Mouse (Mus musculus) neural tube, embryonic 14.5 days (tissue): Measurements from ENCODE around the gene Ciart. TPM values are rescaled to one million over a fixed set of nuclear protein-coding genes. Genes with fewer than 3 reads are reported as not detected.
A peak's percentile ranks its signal among the peaks of the same experiment; 100 is the strongest.

Source experiments
- ATAC-seq: fragments of 200-750 bp; cut with Nextera tagmentation; 2 replicates; pipeline ENCODE4 v1.8.0; 2017; ENCODE audit warnings: low read depth, mild to moderate bottlenecking, moderate TSS enrichment, moderate library complexity
- H3K27ac ChIP-seq: fragments of 300-500 bp; sonication (generic); 2 replicates; pipeline ENCODE4 v1.5.1; 2014; ENCODE audit warnings: low read depth, mild to moderate bottlenecking, control low read depth, low read length, moderate library complexity, mixed read lengths
- H3K27me3 ChIP-seq: fragments of 300-500 bp; sonication (generic); 2 replicates; pipeline ENCODE4 v1.6.1; 2014; ENCODE audit warnings: low read length; ENCODE audit not compliant: control insufficient read depth, insufficient read depth
- H3K36me3 ChIP-seq: fragments of 300-500 bp; sonication (generic); 2 replicates; pipeline ENCODE4 v1.6.1; 2014; ENCODE audit warnings: low read length, mixed read lengths; ENCODE audit not compliant: control insufficient read depth, insufficient read depth
- H3K4me1 ChIP-seq: fragments of 300-500 bp; sonication (generic); 2 replicates; pipeline ENCODE4 v1.6.1; 2014; ENCODE audit warnings: low read length; ENCODE audit not compliant: control insufficient read depth, insufficient read depth
- H3K4me2 ChIP-seq: fragments of 300-500 bp; sonication (generic); 2 replicates; pipeline ENCODE4 v1.6.1; 2014; ENCODE audit warnings: mild to moderate bottlenecking, low read depth, low read length, control low read depth
- H3K4me3 ChIP-seq: fragments of 300-500 bp; sonication (generic); 2 replicates; pipeline ENCODE4 v1.5.1; 2014; ENCODE audit warnings: low read depth, low read length, control low read depth, mixed read lengths
- H3K9ac ChIP-seq: fragments of 300-500 bp; sonication (generic); replicated peaks from 2 replicates; pipeline ENCODE4 v1.6.1; 2014; ENCODE audit warnings: low read depth, mild to moderate bottlenecking, control low read depth, low read length, mixed read lengths
- H3K9me3 ChIP-seq: fragments of 300-500 bp; sonication (generic); 2 replicates; pipeline ENCODE4 v1.6.1; 2016; ENCODE audit warnings: low read length; ENCODE audit not compliant: control insufficient read depth
- WGBS: fragments of 180-500 bp; shearing (Covaris S2); extraction: QIAGEN DNeasy Blood & Tissue Kit; methylation state at CpG from one replicate; pipeline ENCODE4 v1.1.7; 2014; 5-methylcytosine and 5-hydroxymethylcytosine counted together
- polyA plus RNA-seq: library from polyadenylated mRNA; unstranded; fragments of >200 nt; fragmentation: Nextera tagmentation; extraction: Ambion mirVana; gene quantifications from 2 replicates; pipeline ENCODE4 v1.2.1, GENCODE M21; 2014

Gene Ciart
- polyA plus RNA-seq, 1 experiment from 2014 or later, result 3.3 TPM

DNA sequence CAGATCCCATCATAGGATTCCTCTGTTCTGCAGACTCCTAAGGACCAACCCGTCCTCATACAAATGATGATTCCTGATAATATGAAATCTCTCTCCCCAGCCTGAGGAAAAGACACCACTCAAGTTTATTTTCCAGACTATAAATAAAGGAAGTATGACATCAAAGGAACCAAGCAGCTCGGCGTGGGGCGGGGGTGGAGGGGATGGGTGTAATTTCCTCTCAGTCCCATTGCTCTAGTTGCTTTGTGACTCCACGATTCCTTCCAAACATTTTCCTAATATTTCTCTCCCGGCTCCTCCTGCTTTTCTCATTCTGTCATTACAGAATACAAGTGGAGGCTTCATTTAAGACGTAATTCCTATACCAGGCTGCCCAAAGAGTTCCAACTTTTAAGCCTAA is 11.1 kb upstream of the Ciart start:
- WGBS, result 13% methylated on average over 7 of the region's 7 CpGs
- peaks cover 9% of the 10 kb centered on the region for H3K4me1 ChIP-seq
- peak overlapping the region; percentile 56 for H3K4me2 ChIP-seq
- H3K27ac ChIP-seq, result peak overlapping the region; percentile 55; the same call in 1 of the 2 replicates
- ATAC-seq, result peak; percentile 4; the same call in 1 of the 2 replicates
- no peaks in the 10 kb centered on the region for H3K36me3 ChIP-seq
- H3K9ac ChIP-seq, result peak overlapping the region; percentile 32; the same call in 1 of the 2 replicates
- H3K9me3 ChIP-seq, result no peaks in the 10 kb centered on the region
- H3K4me3 ChIP-seq, result peak overlapping the region; percentile 62
- H3K27me3 ChIP-seq, result no peaks in the 10 kb centered on the region

DNA sequence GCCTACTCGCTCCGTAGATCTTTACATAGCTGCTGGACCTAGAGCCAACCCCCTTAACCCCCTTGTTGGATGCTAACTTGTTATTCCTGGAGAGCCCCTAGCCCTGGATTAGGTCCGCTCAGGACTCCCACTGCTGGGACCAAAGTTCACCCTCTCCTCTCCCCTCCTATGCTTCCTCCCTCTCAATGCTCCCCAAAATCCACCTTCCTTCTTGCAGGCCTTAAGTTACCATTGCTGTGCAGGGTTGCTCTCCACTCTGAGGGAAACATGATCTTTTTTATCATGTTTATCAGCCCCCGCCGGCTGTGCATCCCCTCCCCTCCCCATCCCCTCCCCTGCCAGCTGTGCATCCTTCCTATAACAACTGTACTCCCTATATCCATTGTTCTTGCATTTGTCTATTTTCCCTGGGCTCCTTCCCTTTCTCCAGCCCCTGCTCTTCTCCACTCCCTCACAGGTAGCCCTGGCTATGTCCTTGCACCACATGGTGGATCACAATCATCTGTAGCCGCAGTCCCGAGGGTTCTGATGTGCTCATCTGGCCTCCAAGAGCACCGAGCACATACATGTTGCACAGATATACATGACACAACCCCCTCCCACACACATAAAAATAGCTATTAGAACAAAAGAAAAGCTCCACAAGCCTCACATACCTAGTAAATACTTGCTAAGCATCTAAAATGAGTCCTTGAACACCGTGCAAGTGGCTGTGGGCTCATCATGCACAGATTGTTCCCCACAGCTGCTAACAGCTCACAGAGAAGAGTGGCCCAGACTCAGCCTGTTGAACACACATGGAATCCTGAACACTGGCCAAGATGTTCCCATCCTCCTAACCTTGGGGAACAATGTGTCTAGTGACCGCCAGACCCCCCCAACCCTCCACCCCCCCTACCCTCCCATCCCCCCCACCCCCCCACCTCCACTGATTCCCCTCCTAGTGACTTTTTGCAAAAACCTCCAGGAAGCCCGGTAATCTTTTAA is 10.3 kb upstream of the Ciart start:
- H3K27me3 ChIP-seq, result no peaks in the 10 kb centered on the region
- no peaks in the 10 kb centered on the region for H3K36me3 ChIP-seq
- H3K9ac ChIP-seq, result peak overlapping the region; percentile 32; the same call in 1 of the 2 replicates
- H3K4me3 ChIP-seq, result peak overlapping the region; percentile 9; the same call in 1 of the 2 replicates
- H3K4me2 ChIP-seq, result peak overlapping the region; percentile 27; the same call in 1 of the 2 replicates
- ATAC-seq, result no peak
- H3K4me1 ChIP-seq, result peaks cover 9% of the 10 kb centered on the region
- WGBS, result 29% methylated on average over 11 of the region's 11 CpGs
- peak overlapping the region; percentile 55; the same call in 1 of the 2 replicates for H3K27ac ChIP-seq
- H3K9me3 ChIP-seq, result no peaks in the 10 kb centered on the region

DNA sequence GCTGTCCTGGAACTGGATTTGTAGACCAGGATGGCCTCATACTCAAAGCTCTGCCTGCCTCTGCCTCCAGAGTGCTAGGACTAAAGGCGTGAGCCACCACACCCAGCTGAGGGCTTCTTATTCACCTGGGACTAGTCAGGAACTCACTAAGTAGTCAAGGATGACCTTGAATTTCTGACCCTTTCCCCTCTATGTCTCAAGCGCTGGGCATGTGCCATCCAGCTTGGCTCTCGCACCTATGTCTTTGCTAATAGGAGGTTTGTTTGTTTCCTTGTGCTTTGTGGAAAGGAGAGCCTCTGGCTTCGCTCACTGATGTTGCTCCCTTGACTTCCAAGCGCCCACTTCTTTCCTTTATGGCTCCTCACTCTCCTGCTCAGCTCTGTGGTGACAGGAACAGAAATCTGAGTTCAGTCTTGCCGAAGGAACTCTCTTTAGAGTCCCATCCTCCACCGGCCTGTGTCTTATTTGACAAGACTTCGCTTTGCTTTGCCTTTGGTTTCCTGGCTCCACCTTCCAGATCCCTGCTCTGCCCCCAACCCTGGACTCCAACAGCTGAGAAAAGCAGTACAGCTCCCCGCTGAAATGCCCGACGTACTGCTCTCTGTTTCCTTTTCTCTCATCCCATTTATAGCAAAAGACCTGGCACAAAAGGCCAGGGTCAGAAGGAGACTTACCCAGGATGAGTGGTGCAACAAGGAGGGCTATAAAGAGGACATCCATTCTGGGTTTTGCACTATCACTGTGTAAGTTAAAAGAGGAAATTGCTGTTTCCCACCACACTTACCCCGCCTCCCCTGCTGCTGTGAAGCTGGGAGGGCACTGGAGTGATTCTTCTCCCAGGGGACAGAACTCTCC is 9.4 kb upstream of the Ciart start, which contains the start of gene BC028528:
TSS of gene BC028528 (minus strand) at position 795 of the 855 bp plus-strand sequence.
- Histone ChIP-seq H3K27me3 (no peaks in the 10 kb centered on the region), H3K4me2 (peak within 1 kb of the TSS; percentile 27; the same call in 1 of the 2 replicates), H3K4me3 (peak within 1 kb of the TSS; percentile 9; the same call in 1 of the 2 replicates), H3K4me1 (peaks cover 9% of the 10 kb centered on the region), H3K9me3 (no peaks in the 10 kb centered on the region), H3K36me3 (no peaks in the 10 kb centered on the region), H3K9ac (peak within 1 kb of the TSS; percentile 32; the same call in 1 of the 2 replicates), H3K27ac (peak within 1 kb of the TSS; percentile 55)
- no peak for ATAC-seq
- WGBS, result 22% methylated on average over 12 of the region's 12 CpGs

DNA sequence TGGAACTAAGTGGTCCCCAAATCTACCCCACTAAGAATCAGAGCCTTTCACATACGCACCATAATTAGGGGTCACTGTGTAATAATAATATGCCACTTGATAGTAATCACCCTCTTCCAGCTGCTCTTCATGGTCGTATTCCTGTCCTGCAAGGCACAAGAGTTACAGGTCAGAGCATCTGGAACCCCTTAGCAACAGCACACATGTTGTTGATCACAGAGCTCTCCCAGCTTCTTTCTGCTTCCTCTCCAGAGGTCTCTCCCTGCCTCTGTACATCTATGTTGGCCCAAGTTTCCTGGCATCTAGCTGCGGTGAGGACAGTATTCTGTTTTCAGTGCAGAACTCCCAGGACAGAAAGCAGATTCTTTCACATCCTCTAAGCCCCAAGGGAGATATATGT is 7.6 kb upstream of the Ciart start:
- ATAC-seq, result no peak
- 83% methylated on average over 3 of the region's 3 CpGs for WGBS
- no peak overlapping the region for H3K27ac ChIP-seq
- H3K9me3 ChIP-seq, result no peaks in the 10 kb centered on the region
- H3K4me2 ChIP-seq, result no peak overlapping the region
- H3K27me3 ChIP-seq, result no peaks in the 10 kb centered on the region
- H3K9ac ChIP-seq, result no peak overlapping the region
- no peaks in the 10 kb centered on the region for H3K36me3 ChIP-seq
- H3K4me1 ChIP-seq, result 0 out of 2 replicates have a peak, but pooled peaks cover 4% of the 10 kb centered on the region
- H3K4me3 ChIP-seq, result no peak overlapping the region

DNA sequence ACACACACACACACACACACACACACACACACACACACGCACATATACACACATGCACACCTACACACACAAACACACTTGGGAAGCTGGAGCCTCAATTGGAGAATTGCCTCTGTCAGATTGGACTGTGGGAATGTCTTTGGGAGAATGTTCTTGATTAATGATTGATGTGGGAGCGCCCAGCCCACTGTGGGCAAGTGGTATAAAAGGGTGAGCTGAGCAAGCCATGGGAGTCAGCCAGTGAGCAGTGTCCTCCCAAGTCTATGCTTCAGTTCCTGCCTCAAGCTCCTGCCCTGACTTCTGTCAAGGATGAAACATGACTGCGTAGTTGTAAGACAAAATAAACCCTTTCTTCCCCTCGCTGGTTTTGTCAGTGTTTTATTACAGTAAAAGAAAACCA is 5.5 kb upstream of the Ciart start:
- no peak overlapping the region for H3K9ac ChIP-seq
- H3K36me3 ChIP-seq, result no peaks in the 10 kb centered on the region
- 68% methylated on average over 4 of the region's 4 CpGs for WGBS
- H3K27ac ChIP-seq, result no peak overlapping the region
- no peak overlapping the region for H3K4me2 ChIP-seq
- ATAC-seq, result no peak
- H3K27me3 ChIP-seq, result no peaks in the 10 kb centered on the region
- no peaks in the 10 kb centered on the region for H3K9me3 ChIP-seq
- no peak overlapping the region for H3K4me3 ChIP-seq
- peaks cover 3% of the 10 kb centered on the region; the same call in 1 of the 2 replicates for H3K4me1 ChIP-seq

DNA sequence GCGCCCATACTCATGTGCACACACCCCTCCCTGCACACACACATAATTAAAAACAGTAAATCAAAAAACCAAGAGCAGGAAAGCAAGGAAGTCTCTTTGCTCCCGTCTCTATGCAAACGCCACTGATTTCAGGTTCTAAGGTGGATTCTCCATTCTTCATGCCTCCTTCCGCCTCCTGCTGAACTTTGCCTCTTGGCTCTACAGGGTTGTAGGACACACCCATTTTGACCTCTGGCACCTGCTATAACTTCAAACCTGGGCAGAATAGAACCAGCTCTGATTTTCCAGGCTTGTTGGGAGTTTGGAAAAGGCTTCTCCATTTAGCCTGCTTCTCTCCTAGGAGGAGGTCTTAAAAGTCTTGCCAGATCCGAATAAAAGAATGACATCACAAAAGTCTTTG is 2.3 kb upstream of the Ciart start:
- no peak overlapping the region for H3K4me3 ChIP-seq
- no peak overlapping the region for H3K4me2 ChIP-seq
- H3K9ac ChIP-seq, result no peak overlapping the region
- no peaks in the 10 kb centered on the region for H3K9me3 ChIP-seq
- no peak overlapping the region for H3K27ac ChIP-seq
- peaks cover 7% of the 10 kb centered on the region; the same call in 1 of the 2 replicates for H3K4me1 ChIP-seq
- 83% methylated on average over 5 of the region's 5 CpGs for WGBS
- no peaks in the 10 kb centered on the region for H3K36me3 ChIP-seq
- ATAC-seq, result no peak
- H3K27me3 ChIP-seq, result no peaks in the 10 kb centered on the region

DNA sequence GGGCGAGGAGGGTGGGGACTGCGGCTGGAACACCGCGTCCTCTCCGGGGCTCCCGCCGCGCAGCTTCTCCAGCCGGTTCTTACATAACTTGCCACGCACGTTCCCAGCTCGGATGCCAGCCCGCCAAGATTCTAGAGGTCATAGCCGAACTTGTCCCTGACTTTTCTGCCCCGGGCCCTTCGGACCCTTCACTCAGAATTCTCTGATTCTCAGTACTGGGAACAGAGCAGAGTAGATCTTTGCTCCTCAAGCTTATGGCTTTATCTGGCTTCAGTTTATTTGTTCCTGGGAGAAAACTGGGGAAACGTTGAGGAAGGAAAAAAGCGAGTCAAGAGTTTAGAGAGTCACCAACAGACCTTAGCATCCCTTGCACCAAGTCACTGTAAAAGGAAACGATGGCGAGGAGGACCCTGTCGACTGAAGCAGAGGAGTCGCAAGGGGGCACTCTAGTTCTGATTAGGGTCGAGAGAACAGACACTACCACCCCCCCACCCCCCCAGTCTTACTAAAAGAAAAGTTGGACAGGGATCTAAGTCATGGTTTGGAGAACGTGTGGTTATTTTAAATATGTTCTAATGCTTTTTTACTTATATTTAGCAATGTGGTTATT is 870 bp upstream of the Ciart start:
- ATAC-seq, result no peak
- Histone ChIP-seq H3K36me3 (no peaks in the 10 kb centered on the region), H3K4me2 (peak overlapping the region; percentile 98), H3K4me3 (peak overlapping the region; percentile 50), H3K9ac (no peak overlapping the region; the same call in 1 of the 2 replicates), H3K4me1 (peaks cover 7% of the 10 kb centered on the region; the same call in 1 of the 2 replicates), H3K27ac (no peak overlapping the region), H3K9me3 (no peaks in the 10 kb centered on the region), H3K27me3 (no peaks in the 10 kb centered on the region)
- 4% methylated on average over 24 of the region's 24 CpGs for WGBS

DNA sequence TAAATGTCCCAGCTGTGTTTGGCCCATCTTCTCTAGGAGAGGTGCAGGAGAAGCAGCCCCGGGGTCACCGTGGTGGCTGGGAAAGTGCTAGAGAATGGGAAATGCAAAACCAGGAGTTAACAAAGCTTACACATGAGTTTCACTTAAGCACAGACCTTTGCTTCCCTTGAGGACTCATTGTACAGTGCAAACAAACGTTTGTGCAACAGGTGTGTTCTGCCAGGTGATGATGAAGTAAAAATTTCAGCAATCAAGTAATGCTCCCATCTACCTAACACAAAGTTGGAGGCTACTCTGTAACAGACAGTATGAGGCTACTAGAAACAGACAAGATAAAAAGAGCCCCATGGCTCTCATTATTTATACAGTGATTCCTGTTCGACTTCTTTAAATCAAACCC is 3.0 kb downstream of the Ciart start:
- H3K4me3 ChIP-seq, result no peak overlapping the region
- no peak overlapping the region for H3K27ac ChIP-seq
- no peak overlapping the region for H3K4me2 ChIP-seq
- H3K9ac ChIP-seq, result no peak overlapping the region
- 91% methylated on average over 4 of the region's 4 CpGs for WGBS
- peaks cover 7% of the 10 kb centered on the region; the same call in 1 of the 2 replicates for H3K4me1 ChIP-seq
- no peaks in the 10 kb centered on the region for H3K36me3 ChIP-seq
- H3K9me3 ChIP-seq, result no peaks in the 10 kb centered on the region
- ATAC-seq, result no peak
- H3K27me3 ChIP-seq, result no peaks in the 10 kb centered on the region
